Mouse (Mus musculus) heart, postnatal 14 days (tissue): ENCODE results near the gene Pecam1. TPM values are rescaled to one million over a fixed set of nuclear protein-coding genes. Genes with fewer than 3 reads are reported as not detected.
"Not testable (repeated sequence)": the region's sequence is repeated elsewhere in the genome, so short reads cannot be mapped to it uniquely, and the experiment has no call there.

ENCODE experiments used
- DNase-seq, 2 experiments: peaks; one replicate each; pipeline ENCODE4 v3.0.0; 2021 to 2022
- intact Hi-C: fragments of 180-260 bp; cut with DNase I; formaldehyde crosslinking; loops from one replicate; pipeline ENCODE4 v1.15.1; 2025
- long read RNA-seq, 2 experiments: library from polyadenylated mRNA; stranded (forward); transcript quantifications; one replicate each; pipeline ENCODE4 v2.0.0; 2021
- total RNA-seq, 2 experiments: library from RNA; stranded (reverse); gene quantifications; 2 replicates each; pipeline ENCODE4 v1.2.3; 2021

The Pecam1 gene
- 100 to 1,000 TPM; 173 to 180 TPM for total RNA-seq
- long read RNA-seq, experiment 1, transcript Pecam1-203 (14 exons, 3,233 nt): minor isoform, 11 of 84 reads
- long read RNA-seq, experiment 1, transcript Pecam1-204 (16 exons, 3,441 nt): major isoform, 18 of 84 reads
- long read RNA-seq, experiment 1, transcript Pecam1-202 (15 exons, 3,283 nt): minor isoform, 11 of 84 reads
- long read RNA-seq, experiment 1, partial matches to known transcripts: 14 of 84 reads
- long read RNA-seq, experiment 1, other reads (novel, unspliced or antisense): 30 of 84 reads
- long read RNA-seq, experiment 2, transcript Pecam1-204 (16 exons, 3,441 nt): minor isoform, 16 of 78 reads
- long read RNA-seq, experiment 2, transcript Pecam1-202 (15 exons, 3,283 nt): minor isoform, 18 of 78 reads
- long read RNA-seq, experiment 2, transcript Pecam1-203 (14 exons, 3,233 nt): major isoform, 22 of 78 reads
- long read RNA-seq, experiment 2, partial matches to known transcripts: 5 of 78 reads
- long read RNA-seq, experiment 2, other reads (novel, unspliced or antisense): 16 of 78 reads

- intact Hi-C loops: loop anchor here (5.0 kb wide), 1 partner anchor 333 kb away; no protein-coding TSS in a partner anchor
- DNase-seq: no peak
These were observed at the start of gene Pecam1 for GRCm38 (mm10) chr11:106750121-106750751. Pecam1 (minus strand) TSS chr11:106750628.

- no peak for DNase-seq
- intact Hi-C loops: loop anchor here (5.0 kb wide), 1 partner anchor 127 kb away; the partner anchor contains the start of gene Smurf2
These were observed 45.3 kb upstream of the Pecam1 start for GRCm38 (mm10) chr11:106795679-106796078.

GRCm38 (mm10) chr11:106793846-106794245 lies 43.4 kb upstream of the Pecam1 start:
- intact Hi-C loops: no loop called here
- no peak for DNase-seq

- intact Hi-C loops: loop anchor here (5.0 kb wide), 2 partner anchors 188 to 208 kb away; partner anchors contain the start of gene Kpna2
- no peak for DNase-seq
These were observed 39.2 kb upstream of the Pecam1 start for GRCm38 (mm10) chr11:106789649-106790048.

GRCm38 (mm10) chr11:106788775-106789459 lies 38.5 kb upstream of the Pecam1 start, which contains the start of the genes Ddx5 and Cep95:
Ddx5 (minus strand) TSS chr11:106789185.
Cep95 (plus strand) TSS chr11:106789252.
- peak; percentile 94 to 95 for DNase-seq
- intact Hi-C loops: loop anchor here (5.0 kb wide), 2 partner anchors 188 to 208 kb away; partner anchors contain the start of gene Kpna2

- peak; percentile 99 to 100 for DNase-seq
- intact Hi-C loops: loop anchor here (5.0 kb wide), 2 partner anchors 189 to 209 kb away; partner anchors contain the start of gene Kpna2
These were observed 37.8 kb upstream of the Pecam1 start for GRCm38 (mm10) chr11:106788026-106788774.

GRCm38 (mm10) chr11:106787131-106788025 lies 37.0 kb upstream of the Pecam1 start:
- peak; percentile 94 for DNase-seq
- intact Hi-C loops: loop anchor here (5.0 kb wide), 2 partner anchors 190 to 210 kb away; partner anchors contain the start of gene Kpna2

GRCm38 (mm10) chr11:106785043-106785442 lies 34.6 kb upstream of the Pecam1 start:
- no peak for DNase-seq
- intact Hi-C loops: loop anchor here (5.0 kb wide), 2 partner anchors 192 to 212 kb away; partner anchors contain the start of gene Kpna2

GRCm38 (mm10) chr11:106784476-106784875 lies 34.0 kb upstream of the Pecam1 start:
- DNase-seq: no peak
- intact Hi-C loops: no loop called here

GRCm38 (mm10) chr11:106782841-106783764 lies 32.7 kb upstream of the Pecam1 start:
- intact Hi-C loops: no loop called here
- no peak for DNase-seq

GRCm38 (mm10) chr11:106782271-106782670 lies 31.8 kb upstream of the Pecam1 start:
- DNase-seq, intact Hi-C loops: not testable (repeated sequence)

- DNase-seq: no peak
- intact Hi-C loops: no loop called here
These were observed 30.3 kb upstream of the Pecam1 start for GRCm38 (mm10) chr11:106780590-106781220.

- no peak for DNase-seq
- intact Hi-C loops: no loop called here
These were observed 29.6 kb upstream of the Pecam1 start for GRCm38 (mm10) chr11:106780089-106780425.

GRCm38 (mm10) chr11:106779388-106780088 lies 29.1 kb upstream of the Pecam1 start, which contains the start of gene Polg2:
Polg2 (minus strand) TSS chr11:106779537.
- intact Hi-C loops: no loop called here

GRCm38 (mm10) chr11:106778589-106779387 lies 28.4 kb upstream of the Pecam1 start:
- intact Hi-C loops: no loop called here
- DNase-seq: no peak

More at GRCm38 (mm10) chr11:106779388-106780088, 29.1 kb upstream of the Pecam1 start, which contains the start of gene Polg2:
- peak; percentile 93 for DNase-seq
